Mouse (Mus musculus) neural tube, embryonic 10.5 days (tissue): ENCODE data around the gene Arpc1b.
"Not testable (repeated sequence)": the region's sequence is repeated elsewhere in the genome, so short reads cannot be mapped to it uniquely, and the experiment has no call there.

Experiments
- DNase-seq: peaks from one replicate; pipeline ENCODE4 v3.0.0-alpha.2; 2017; ENCODE audit warnings: low spot score; ENCODE audit errors: extremely low spot score

The Arpc1b gene

GRCm38 (mm10) chr5:145113416-145113815, 599 bp upstream of the Arpc1b start:
- DNase-seq, result no peak

- peak; percentile 43 for DNase-seq
Measured at GRCm38 (mm10) chr5:145114606-145115473, 825 bp downstream of the Arpc1b start.

- DNase-seq, result no peak
Measured at GRCm38 (mm10) chr5:145115736-145116135, 1.7 kb downstream of the Arpc1b start.

- DNase-seq, result no peak
Measured at GRCm38 (mm10) chr5:145116316-145116715, 2.3 kb downstream of the Arpc1b start.

- DNase-seq, result peak; percentile 49
Measured at GRCm38 (mm10) chr5:145116916-145117315, 2.9 kb downstream of the Arpc1b start.

- no peak for DNase-seq
Measured at GRCm38 (mm10) chr5:145118005-145118404, 4.0 kb downstream of the Arpc1b start.

- no peak for DNase-seq
Measured at GRCm38 (mm10) chr5:145118461-145118860, 4.4 kb downstream of the Arpc1b start.

- DNase-seq, result no peak
Measured at GRCm38 (mm10) chr5:145119385-145119784, 5.4 kb downstream of the Arpc1b start.

GRCm38 (mm10) chr5:145120921-145121320, 6.9 kb downstream of the Arpc1b start:
- DNase-seq, result no peak

- no peak for DNase-seq
Measured at GRCm38 (mm10) chr5:145123396-145123795, 9.4 kb downstream of the Arpc1b start.

- no peak for DNase-seq
Measured at GRCm38 (mm10) chr5:145126580-145126979, 12.6 kb downstream of the Arpc1b start.

GRCm38 (mm10) chr5:145129124-145129523, 15.1 kb downstream of the Arpc1b start:
- DNase-seq, result no peak

- DNase-seq, result not testable (repeated sequence)
Measured at GRCm38 (mm10) chr5:145129773-145130172, 15.8 kb downstream of the Arpc1b start.

- no peak for DNase-seq
Measured at GRCm38 (mm10) chr5:145130191-145130590, 16.2 kb downstream of the Arpc1b start.

- no peak for DNase-seq
Measured at GRCm38 (mm10) chr5:145130995-145131394, 17.0 kb downstream of the Arpc1b start.

GRCm38 (mm10) chr5:145133275-145133674, 19.3 kb downstream of the Arpc1b start:
- not testable (repeated sequence) for DNase-seq

GRCm38 (mm10) chr5:145138836-145139235, 24.8 kb downstream of the Arpc1b start:
- DNase-seq, result no peak

GRCm38 (mm10) chr5:145139571-145140519, 25.8 kb downstream of the Arpc1b start, which contains the start of the genes Pdap1 and Bud31:
Gene Pdap1, minus strand, starts transcription at chr5:145140238.
Gene Bud31, plus strand, starts transcription at chr5:145140362.
- peak; percentile 96 for DNase-seq

GRCm38 (mm10) chr5:145140611-145141010, 26.6 kb downstream of the Arpc1b start:
- peak; percentile 26 for DNase-seq

GRCm38 (mm10) chr5:145147748-145148147, 33.7 kb downstream of the Arpc1b start:
- no peak for DNase-seq

GRCm38 (mm10) chr5:145149294-145149693, 35.3 kb downstream of the Arpc1b start:
- DNase-seq, result no peak

- DNase-seq, result no peak
Measured at GRCm38 (mm10) chr5:145152690-145153089, 38.7 kb downstream of the Arpc1b start.
